Mouse (Mus musculus) embryonic facial prominence, embryonic 11.5 days (tissue): ENCODE data around the gene Cc2d2b. TPM values are rescaled to one million over a fixed set of nuclear protein-coding genes. Genes with fewer than 3 reads are reported as not detected.

Experiments
- ATAC-seq: fragments of 200-750 bp; cut with Nextera tagmentation; replicated peaks from 2 replicates; pipeline ENCODE4 v1.8.0; 2017; ENCODE audit warnings: low read depth; ENCODE audit not compliant: insufficient number of reproducible peaks, low FRiP score, low TSS enrichment
- DNase-seq: peaks from one replicate; pipeline ENCODE4 v3.0.0-alpha.2; 2015; ENCODE audit warnings: low spot score
- H3K27ac ChIP-seq: fragments of 300-500 bp; sonication (generic); replicated peaks from 2 replicates; pipeline ENCODE4 v1.5.1; 2014; ENCODE audit warnings: mild to moderate bottlenecking, low read depth, low read length, control low read depth
- H3K27me3 ChIP-seq: fragments of 300-500 bp; sonication (generic); 2 replicates; pipeline ENCODE4 v1.6.1; 2014; ENCODE audit warnings: mild to moderate bottlenecking, low read length, moderate library complexity, mixed read lengths; ENCODE audit not compliant: control insufficient read depth, insufficient read depth
- H3K36me3 ChIP-seq: fragments of 300-500 bp; sonication (generic); replicated peaks from 2 replicates; pipeline ENCODE4 v1.6.1; 2014; ENCODE audit warnings: low read depth, mild to moderate bottlenecking, low read length, moderate library complexity, mixed read lengths; ENCODE audit not compliant: control insufficient read depth, insufficient read depth
- H3K4me1 ChIP-seq: fragments of 300-500 bp; sonication (generic); 2 replicates; pipeline ENCODE4 v1.6.1; 2014; ENCODE audit warnings: low read length, mixed read lengths; ENCODE audit not compliant: control insufficient read depth, insufficient read depth
- H3K4me2 ChIP-seq: fragments of 300-500 bp; sonication (generic); 2 replicates; pipeline ENCODE4 v1.6.1; 2014; ENCODE audit warnings: low read depth, mild to moderate bottlenecking, control low read depth, low read length, moderate library complexity
- H3K4me3 ChIP-seq: fragments of 300-500 bp; sonication (generic); 2 replicates; pipeline ENCODE4 v1.5.1; 2014; ENCODE audit warnings: low read depth, low read length, control low read depth
- H3K9ac ChIP-seq: fragments of 300-500 bp; sonication (generic); replicated peaks from 2 replicates; pipeline ENCODE4 v1.6.1; 2014; ENCODE audit warnings: mild to moderate bottlenecking, control low read depth, low read length
- H3K9me3 ChIP-seq: fragments of 300-500 bp; sonication (generic); replicated peaks from 2 replicates; pipeline ENCODE4 v1.6.1; 2016; ENCODE audit warnings: mild to moderate bottlenecking, low read length, inconsistent platforms, mixed read lengths; ENCODE audit not compliant: control insufficient read depth
- WGBS: fragments of 180-500 bp; shearing (Covaris S2); extraction: QIAGEN DNeasy Blood & Tissue Kit; methylation state at CpG from one replicate; pipeline ENCODE4 v1.1.7; 2014; 5-methylcytosine and 5-hydroxymethylcytosine counted together
- polyA plus RNA-seq: library from polyadenylated mRNA; unstranded; fragments of >200 nt; fragmentation: Nextera tagmentation; extraction: Ambion mirVana; gene quantifications from 2 replicates; pipeline ENCODE4 v1.2.1, GENCODE M21; 2014

The Cc2d2b gene
- polyA plus RNA-seq, 1 experiment from 2014 or later, result 0.25 TPM

- no peaks in the 10 kb centered on the region for H3K27me3 ChIP-seq
These were observed 64.8 kb downstream of the Cc2d2b start for GRCm38 (mm10) chr19:40813385-40813784.

GRCm38 (mm10) chr19:40815645-40816183 is 67.2 kb downstream of the Cc2d2b start:
- H3K4me3 ChIP-seq, result no peak overlapping the region
- WGBS, result 84% methylated on average over 7 of the region's 7 CpGs
- no peaks in the 10 kb centered on the region for H3K4me1 ChIP-seq
- no peaks in the 10 kb centered on the region for H3K36me3 ChIP-seq
- DNase-seq (no peak), ATAC-seq (no peak)
- H3K9me3 ChIP-seq, result no peaks in the 10 kb centered on the region
- H3K27ac ChIP-seq, result no peak overlapping the region
- no peak overlapping the region for H3K9ac ChIP-seq
- no peak overlapping the region for H3K4me2 ChIP-seq
- H3K27me3 ChIP-seq, result no peaks in the 10 kb centered on the region

More at GRCm38 (mm10) chr19:40813385-40813784, 64.8 kb downstream of the Cc2d2b start:
- whole genome bisulfite sequencing, result 82% methylated on average over 14 of the region's 14 CpGs
- ATAC-seq, result no peak
- Histone ChIP-seq H3K9ac (no peak overlapping the region), H3K36me3 (no peaks in the 10 kb centered on the region), H3K4me3 (no peak overlapping the region), H3K27ac (no peak overlapping the region), H3K9me3 (no peaks in the 10 kb centered on the region), H3K4me2 (no peak overlapping the region), H3K4me1 (no peaks in the 10 kb centered on the region)
- no peak for DNase-seq

- 86% methylated on average over 6 of the region's 6 CpGs for WGBS
- Histone ChIP-seq H3K9ac (no peak overlapping the region), H3K36me3 (no peaks in the 10 kb centered on the region)
These were observed 69.5 kb downstream of the Cc2d2b start for GRCm38 (mm10) chr19:40817901-40818532.

GRCm38 (mm10) chr19:40818764-40819163 is 70.2 kb downstream of the Cc2d2b start:
- no peak overlapping the region for H3K4me3 ChIP-seq
- WGBS, result 75% methylated on average over 7 of the region's 7 CpGs
- no peak overlapping the region for H3K27ac ChIP-seq
- no peak overlapping the region for H3K4me2 ChIP-seq
- no peaks in the 10 kb centered on the region for H3K4me1 ChIP-seq
- no peak for ATAC-seq
- no peak for DNase-seq
- H3K36me3 ChIP-seq, result no peaks in the 10 kb centered on the region
- H3K27me3 ChIP-seq, result no peaks in the 10 kb centered on the region
- H3K9me3 ChIP-seq, result no peaks in the 10 kb centered on the region
- no peak overlapping the region for H3K9ac ChIP-seq

More at GRCm38 (mm10) chr19:40817901-40818532, 69.5 kb downstream of the Cc2d2b start:
- no peaks in the 10 kb centered on the region for H3K27me3 ChIP-seq
- H3K4me1 ChIP-seq, result no peaks in the 10 kb centered on the region
- H3K27ac ChIP-seq, result no peak overlapping the region
- ATAC-seq (no peak), DNase-seq (no peak)
- no peak overlapping the region for H3K4me3 ChIP-seq
- H3K4me2 ChIP-seq, result no peak overlapping the region
- no peaks in the 10 kb centered on the region for H3K9me3 ChIP-seq

- WGBS, result 80% methylated on average over 4 of the region's 4 CpGs
- Histone ChIP-seq H3K27me3 (no peaks in the 10 kb centered on the region), H3K4me3 (no peak overlapping the region), H3K4me2 (no peak overlapping the region), H3K9ac (no peak overlapping the region), H3K27ac (no peak overlapping the region), H3K36me3 (no peaks in the 10 kb centered on the region), H3K4me1 (no peaks in the 10 kb centered on the region), H3K9me3 (no peaks in the 10 kb centered on the region)
- DNase-seq (no peak), ATAC-seq (no peak)
These were observed 72.8 kb downstream of the Cc2d2b start for GRCm38 (mm10) chr19:40821306-40821825.

GRCm38 (mm10) chr19:40825636-40826035 is 77.1 kb downstream of the Cc2d2b start:
- Histone ChIP-seq H3K36me3 (no peaks in the 10 kb centered on the region), H3K4me3 (no peak overlapping the region), H3K27ac (no peak overlapping the region), H3K9ac (no peak overlapping the region), H3K4me2 (no peak overlapping the region), H3K27me3 (no peaks in the 10 kb centered on the region), H3K9me3 (no peaks in the 10 kb centered on the region), H3K4me1 (no peaks in the 10 kb centered on the region)
- DNase-seq (no peak), ATAC-seq (no peak)
- 47% methylated on average over 5 of the region's 5 CpGs for WGBS

GRCm38 (mm10) chr19:40826735-40827134 is 78.2 kb downstream of the Cc2d2b start:
- Histone ChIP-seq H3K36me3 (no peaks in the 10 kb centered on the region), H3K4me2 (no peak overlapping the region), H3K27me3 (no peaks in the 10 kb centered on the region), H3K4me3 (no peak overlapping the region), H3K27ac (no peak overlapping the region), H3K4me1 (no peaks in the 10 kb centered on the region), H3K9me3 (no peaks in the 10 kb centered on the region), H3K9ac (no peak overlapping the region)
- DNase-seq (no peak), ATAC-seq (no peak)
- WGBS, result 69% methylated on average over 7 of the region's 7 CpGs

GRCm38 (mm10) chr19:40830198-40830597 is 81.6 kb downstream of the Cc2d2b start:
- Histone ChIP-seq H3K27ac (peak overlapping the region; percentile 67; the same call in 1 of the 2 replicates), H3K9me3 (no peaks in the 10 kb centered on the region), H3K4me1 (no peaks in the 10 kb centered on the region), H3K36me3 (no peaks in the 10 kb centered on the region), H3K9ac (peak overlapping the region; percentile 100), H3K4me2 (peak overlapping the region; percentile 76), H3K4me3 (peak overlapping the region; percentile 95; the same call in 1 of the 2 replicates), H3K27me3 (no peaks in the 10 kb centered on the region)
- WGBS, result 63% methylated on average over 7 of the region's 7 CpGs
- ATAC-seq (no peak), DNase-seq (no peak)
